Mouse (Mus musculus): ENCODE data around the gene Tigd3. TPM values are rescaled to one million over a fixed set of nuclear protein-coding genes. Genes with fewer than 3 reads are reported as not detected.

Gene Tigd3
- total and polyA plus RNA-seq, 2 experiments from 2014 or later: 0.85 to 3.3 TPM

DNA sequence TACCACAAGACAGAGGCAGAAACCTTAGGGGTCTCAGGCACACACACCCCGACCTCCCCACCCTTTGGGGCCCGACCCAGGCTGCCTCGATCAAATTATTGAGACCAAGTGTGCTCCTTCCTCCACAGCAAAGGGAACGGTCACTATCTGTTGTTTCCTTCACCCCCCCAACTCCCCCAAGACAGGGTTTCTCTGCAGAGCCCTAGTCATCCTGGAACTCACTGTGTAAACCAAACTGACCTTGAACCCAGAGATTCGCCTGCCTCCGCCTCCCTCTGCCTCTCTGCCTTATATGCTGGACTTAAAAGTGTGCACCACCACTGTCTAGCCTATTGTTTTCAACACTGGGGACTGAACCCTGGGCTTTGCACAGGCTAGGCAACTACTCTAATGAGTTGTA, 22.3 kb downstream of the Tigd3 start:
- H3K4me1 ChIP-seq (ENCODE audit: control insufficient read depth, insufficient read depth): peaks cover 13% of the 10 kb centered on the region
- peak overlapping the region; percentile 66 for H3K27ac ChIP-seq (ENCODE audit: low read depth)
- no peaks in the 10 kb centered on the region for H3K9me3 ChIP-seq (replicated peaks; ENCODE audit: control insufficient read depth, low read length)
- H3K36me3 ChIP-seq (replicated peaks; ENCODE audit: control insufficient read depth, insufficient read depth, low read length): peaks cover 37% of the 10 kb centered on the region
- WGBS: 46% methylated on average over 6 of the region's 6 CpGs
- H3K27me3 ChIP-seq (ENCODE audit: control insufficient read depth, insufficient read depth, low read length): no peaks in the 10 kb centered on the region
- H3K9ac ChIP-seq (replicated peaks; ENCODE audit: low read depth, low read length): peak overlapping the region; percentile 45; the same call in 1 of the 2 replicates
- ATAC-seq (ENCODE audit: insufficient read depth, low read depth) (peak; percentile 1; the same call in 1 of the 2 replicates), DNase-seq (ENCODE audit: low spot score) (no peak)
- H3K4me3 ChIP-seq (ENCODE audit: low read depth, low read length): no peak overlapping the region; the same call in 1 of the 2 replicates
- peak overlapping the region; percentile 43; the same call in 1 of the 2 replicates for H3K4me2 ChIP-seq (ENCODE audit: low read depth, low read length)
- TF ChIP-seq CTCF (IDR thresholded peaks at IDR 0.05; ENCODE audit: low read depth): no peak
- no peak for TF ChIP-seq EP300 (IDR thresholded peaks at IDR 0.05; ENCODE audit: low read depth)

- ATAC-seq (ENCODE audit: insufficient read depth, low read depth) (peak; percentile 67), DNase-seq (ENCODE audit: low spot score) (peak; percentile 66)
- Histone ChIP-seq H3K4me1 (ENCODE audit: control insufficient read depth, insufficient read depth) (peaks cover 13% of the 10 kb centered on the region), H3K27ac (ENCODE audit: low read depth) (peak overlapping the region; percentile 66), H3K27me3 (ENCODE audit: control insufficient read depth, insufficient read depth, low read length) (no peaks in the 10 kb centered on the region), H3K9ac (replicated peaks; ENCODE audit: low read depth, low read length) (peak overlapping the region; percentile 45), H3K36me3 (replicated peaks; ENCODE audit: control insufficient read depth, insufficient read depth, low read length) (peaks cover 37% of the 10 kb centered on the region), H3K9me3 (replicated peaks; ENCODE audit: control insufficient read depth, low read length) (no peaks in the 10 kb centered on the region), H3K4me2 (ENCODE audit: low read depth, low read length) (peak overlapping the region; percentile 43), H3K4me3 (ENCODE audit: low read depth, low read length) (no peak overlapping the region; the same call in 1 of the 2 replicates)
- WGBS: 5% methylated on average over 5 of the region's 7 CpGs
- TF ChIP-seq CTCF (IDR thresholded peaks at IDR 0.05; ENCODE audit: low read depth): no peak
- TF ChIP-seq EP300 (IDR thresholded peaks at IDR 0.05; ENCODE audit: low read depth): no peak
Measured at GRCm38 (mm10) chr19:5871273-5871672, 22.7 kb downstream of the Tigd3 start.

- Histone ChIP-seq H3K27me3 (ENCODE audit: control insufficient read depth, insufficient read depth, low read length) (no peaks in the 10 kb centered on the region), H3K4me3 (ENCODE audit: low read depth, low read length) (no peak overlapping the region), H3K27ac (ENCODE audit: low read depth) (no peak overlapping the region), H3K9me3 (replicated peaks; ENCODE audit: control insufficient read depth, low read length) (no peaks in the 10 kb centered on the region), H3K9ac (replicated peaks; ENCODE audit: low read depth, low read length) (no peak overlapping the region), H3K4me2 (ENCODE audit: low read depth, low read length) (no peak overlapping the region), H3K36me3 (replicated peaks; ENCODE audit: control insufficient read depth, insufficient read depth, low read length) (peaks cover 53% of the 10 kb centered on the region), H3K4me1 (ENCODE audit: control insufficient read depth, insufficient read depth) (peaks cover 25% of the 10 kb centered on the region)
- TF ChIP-seq EP300 (IDR thresholded peaks at IDR 0.05; ENCODE audit: low read depth) (no peak), CTCF (IDR thresholded peaks at IDR 0.05; ENCODE audit: low read depth) (no peak)
- WGBS: 87% methylated on average over 6 of the region's 6 CpGs
- ATAC-seq (ENCODE audit: insufficient read depth, low read depth) (no peak), DNase-seq (ENCODE audit: low spot score) (no peak)
Measured at GRCm38 (mm10) chr19:5868096-5868495, 25.9 kb downstream of the Tigd3 start.

GRCm38 (mm10) chr19:5864710-5865398, 29.1 kb downstream of the Tigd3 start:
- Histone ChIP-seq H3K4me3 (ENCODE audit: low read depth, low read length) (no peak overlapping the region), H3K27ac (ENCODE audit: low read depth) (no peak overlapping the region), H3K36me3 (replicated peaks; ENCODE audit: control insufficient read depth, insufficient read depth, low read length) (peaks cover 71% of the 10 kb centered on the region), H3K4me1 (ENCODE audit: control insufficient read depth, insufficient read depth) (peaks cover 12% of the 10 kb centered on the region), H3K4me2 (ENCODE audit: low read depth, low read length) (no peak overlapping the region), H3K9me3 (replicated peaks; ENCODE audit: control insufficient read depth, low read length) (no peaks in the 10 kb centered on the region), H3K27me3 (ENCODE audit: control insufficient read depth, insufficient read depth, low read length) (no peaks in the 10 kb centered on the region), H3K9ac (replicated peaks; ENCODE audit: low read depth, low read length) (no peak overlapping the region)
- 60% methylated on average over 20 of the region's 20 CpGs for WGBS
- DNase-seq (ENCODE audit: low spot score) (peak; percentile 56), ATAC-seq (ENCODE audit: insufficient read depth, low read depth) (peak; percentile 74)
- no peak for TF ChIP-seq EP300 (IDR thresholded peaks at IDR 0.05; ENCODE audit: low read depth)
- TF ChIP-seq CTCF (IDR thresholded peaks at IDR 0.05; ENCODE audit: low read depth): no peak

- no peak for TF ChIP-seq EP300 (IDR thresholded peaks at IDR 0.05; ENCODE audit: low read depth)
- TF ChIP-seq CTCF (IDR thresholded peaks at IDR 0.05; ENCODE audit: low read depth): no peak
- H3K4me1 ChIP-seq (ENCODE audit: control insufficient read depth, insufficient read depth): peaks cover 12% of the 10 kb centered on the region
- no peaks in the 10 kb centered on the region for H3K27me3 ChIP-seq (ENCODE audit: control insufficient read depth, insufficient read depth, low read length)
- H3K27ac ChIP-seq (ENCODE audit: low read depth): no peak overlapping the region
- no peak for ATAC-seq (ENCODE audit: insufficient read depth, low read depth)
- no peaks in the 10 kb centered on the region for H3K9me3 ChIP-seq (replicated peaks; ENCODE audit: control insufficient read depth, low read length)
- WGBS: 79% methylated on average over 5 of the region's 5 CpGs
- H3K36me3 ChIP-seq (replicated peaks; ENCODE audit: control insufficient read depth, insufficient read depth, low read length): peaks cover 71% of the 10 kb centered on the region
- no peak overlapping the region for H3K4me3 ChIP-seq (ENCODE audit: low read depth, low read length)
- DNase-seq (ENCODE audit: low spot score): no peak
- no peak overlapping the region for H3K4me2 ChIP-seq (ENCODE audit: low read depth, low read length)
- no peak overlapping the region; the same call in 1 of the 2 replicates for H3K9ac ChIP-seq (replicated peaks; ENCODE audit: low read depth, low read length)
Measured at GRCm38 (mm10) chr19:5863776-5864175, 30.2 kb downstream of the Tigd3 start.
